Mouse (Mus musculus) heart, postnatal 0 days (tissue): Measurements from ENCODE around the gene Wrap73.

ENCODE experiments used
- CTCF ChIP-seq: IDR thresholded peaks from 2 replicates; pipeline ENCODE4 v1.5.1; 2016; ENCODE audit warnings: antibody characterized with exemption, control low read depth, low read depth
- EP300 ChIP-seq: IDR thresholded peaks from 2 replicates; pipeline ENCODE4 v1.6.1; 2016; ENCODE audit warnings: antibody characterized with exemption, low read depth

GRCm38 (mm10) chr4:154103912-154104311 is 38.3 kb upstream of the Wrap73 start:
- no peak for TF ChIP-seq CTCF
- TF ChIP-seq EP300: no peak
